Mouse (Mus musculus) kidney, adult 9 months (tissue): ENCODE measurements around the gene Tmprss12.

Experiments
- DNase-seq: peaks from one replicate; pipeline ENCODE4 v3.0.0; 2022

The Tmprss12 gene

GRCm38 (mm10) chr15:100274790-100275559 lies 5.7 kb upstream of the Tmprss12 start:
- peak; percentile 74 for DNase-seq

DNA sequence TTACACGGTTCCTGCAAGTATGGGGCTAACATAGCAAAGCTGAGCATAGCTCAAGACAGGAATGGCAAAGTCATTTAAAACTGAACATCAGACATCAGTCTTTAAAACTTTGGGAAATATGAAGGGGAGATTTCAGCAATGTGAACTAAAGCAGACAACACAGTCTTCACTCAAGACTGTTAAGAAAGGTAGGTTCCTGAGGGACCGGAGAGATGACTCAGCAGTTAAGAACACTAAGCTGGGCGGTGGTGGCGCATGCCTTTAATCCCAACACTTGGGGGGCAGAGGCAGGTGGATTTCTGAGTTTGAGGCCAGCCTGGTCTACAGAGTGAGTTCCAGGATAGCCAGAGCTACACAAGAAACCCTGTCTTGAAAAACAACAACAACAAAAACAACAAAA lies 4.2 kb upstream of the Tmprss12 start:
- DNase-seq: no peak

GRCm38 (mm10) chr15:100277586-100277985 lies 3.1 kb upstream of the Tmprss12 start:
- DNase-seq: no peak

DNA sequence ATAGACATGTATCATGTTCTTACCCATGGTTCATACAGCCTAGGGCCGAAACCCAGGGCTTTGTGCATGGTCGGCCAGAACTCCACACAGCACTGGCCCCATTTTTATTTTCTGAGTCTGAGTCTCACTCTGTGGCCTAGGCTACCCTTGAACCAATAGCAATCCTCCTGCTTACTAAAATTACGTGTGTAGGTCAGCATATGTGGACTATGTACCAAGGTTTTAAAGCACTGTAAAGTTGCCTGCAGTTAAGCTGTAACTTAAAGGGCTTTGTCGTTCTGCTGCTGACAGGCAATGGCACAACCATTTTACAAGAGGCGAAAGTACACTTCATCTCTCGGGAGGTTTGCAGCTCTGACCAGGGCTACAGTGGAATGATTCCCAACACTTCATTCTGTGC lies 8.3 kb downstream of the Tmprss12 start:
- DNase-seq: no peak

DNA sequence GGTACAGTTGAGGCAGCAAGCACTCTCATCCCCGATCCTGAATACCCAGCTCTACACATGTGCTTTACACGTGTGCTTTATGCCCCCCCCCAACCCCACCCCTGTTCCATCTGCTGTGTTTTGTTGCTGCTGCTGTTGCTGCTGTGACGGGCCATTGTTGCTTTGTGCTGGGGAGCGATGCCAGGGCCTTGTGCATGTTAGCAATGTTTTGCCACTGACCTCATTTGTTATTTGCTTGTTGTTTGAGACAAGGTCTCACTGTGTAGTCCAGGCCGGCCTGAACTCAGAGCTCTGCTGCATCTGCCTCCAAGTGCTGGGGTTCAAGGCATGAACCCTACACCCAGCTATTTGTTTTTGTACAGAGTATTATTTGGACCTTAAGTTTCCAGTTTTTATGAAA lies 10.2 kb downstream of the Tmprss12 start:
- no peak for DNase-seq

- DNase-seq: no peak
Measured at GRCm38 (mm10) chr15:100292326-100292725, 11.7 kb downstream of the Tmprss12 start.

- DNase-seq: no peak
Measured at GRCm38 (mm10) chr15:100297856-100298255, 17.2 kb downstream of the Tmprss12 start.

GRCm38 (mm10) chr15:100300499-100300898 lies 19.9 kb downstream of the Tmprss12 start:
- DNase-seq: no peak

- peak; percentile 73 for DNase-seq
Measured at GRCm38 (mm10) chr15:100301556-100301955, 20.9 kb downstream of the Tmprss12 start.

DNA sequence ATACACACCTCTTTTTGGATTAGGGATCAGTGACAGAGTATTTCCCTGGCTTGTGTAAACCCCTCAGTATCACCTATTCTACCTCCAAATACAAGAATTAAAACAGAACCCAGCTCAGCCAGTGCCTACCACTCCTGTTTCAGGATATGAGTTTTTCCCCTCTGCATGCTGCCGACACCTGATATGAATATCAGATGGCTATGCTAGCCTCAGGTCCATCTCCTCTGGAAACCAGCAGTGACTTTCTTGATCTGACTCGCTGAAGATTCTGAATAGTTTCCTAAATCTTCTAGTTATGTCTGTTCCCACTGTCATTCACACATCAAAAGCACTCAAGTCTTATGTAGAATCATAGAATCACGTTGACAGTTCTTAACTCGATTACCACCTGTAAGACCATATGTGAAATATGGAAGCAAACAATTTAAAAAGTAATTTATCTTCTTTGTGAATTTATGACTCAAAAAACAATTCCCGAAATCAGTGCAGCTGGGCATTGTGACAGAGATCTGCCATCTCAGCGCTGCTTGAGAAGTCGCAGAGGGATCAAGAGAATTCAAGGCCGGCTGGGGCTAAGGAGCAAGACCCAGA lies 22.9 kb downstream of the Tmprss12 start:
- DNase-seq: no peak

- peak; percentile 88 for DNase-seq
Measured at GRCm38 (mm10) chr15:100304019-100304991, 23.7 kb downstream of the Tmprss12 start, which contains the start of gene Mettl7a1. Gene Mettl7a1 (plus strand): TSS chr15:100304140.

DNA sequence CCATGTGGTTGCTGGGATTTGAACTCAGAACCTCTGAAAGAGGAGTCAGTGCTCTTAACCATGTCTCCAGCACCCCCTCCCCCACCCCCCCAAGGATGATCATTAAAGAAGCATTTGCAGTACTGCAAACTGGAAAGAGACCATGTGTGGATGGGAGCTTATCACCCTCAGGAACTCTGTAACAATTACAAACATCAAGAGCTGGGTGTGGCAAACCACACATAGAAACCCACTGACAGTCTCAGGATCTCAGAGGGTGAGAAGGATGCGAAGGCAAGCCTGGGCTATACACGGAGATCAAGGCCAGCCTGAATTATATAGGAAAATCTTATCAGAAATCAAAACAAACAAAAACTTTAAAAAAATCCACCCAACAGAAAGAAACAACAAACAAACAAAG lies 25.6 kb downstream of the Tmprss12 start:
- no peak for DNase-seq

GRCm38 (mm10) chr15:100307438-100308096 lies 26.9 kb downstream of the Tmprss12 start:
- peak; percentile 65 for DNase-seq

GRCm38 (mm10) chr15:100312346-100312745 lies 31.7 kb downstream of the Tmprss12 start:
- DNase-seq: no peak

GRCm38 (mm10) chr15:100314448-100315145 lies 34.0 kb downstream of the Tmprss12 start:
- no peak for DNase-seq

GRCm38 (mm10) chr15:100318014-100318671 lies 37.5 kb downstream of the Tmprss12 start:
- peak; percentile 41 for DNase-seq

GRCm38 (mm10) chr15:100319884-100320283 lies 39.2 kb downstream of the Tmprss12 start:
- DNase-seq: peak; percentile 50

GRCm38 (mm10) chr15:100320295-100320905 lies 39.8 kb downstream of the Tmprss12 start:
- DNase-seq: peak; percentile 45

DNA sequence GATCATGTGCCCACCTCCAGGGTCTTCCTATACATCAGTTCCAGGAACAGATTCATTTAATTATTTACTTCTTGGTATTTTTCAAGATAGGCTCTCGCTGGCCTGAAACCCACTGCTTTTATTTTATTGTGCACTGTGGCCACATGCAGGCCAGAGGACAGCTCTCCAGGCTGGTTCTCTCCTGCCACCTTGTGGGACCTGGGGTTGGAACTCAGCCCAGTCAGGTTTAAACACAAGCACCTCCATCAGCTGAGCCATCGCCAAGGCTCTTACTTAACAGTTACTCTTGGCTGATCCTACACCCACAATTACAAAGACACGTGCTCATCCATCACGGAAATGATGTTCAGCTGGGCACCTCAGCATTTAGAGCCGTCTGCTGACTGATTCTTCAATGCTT lies 40.5 kb downstream of the Tmprss12 start:
- DNase-seq: peak; percentile 92

- DNase-seq: no peak
Measured at GRCm38 (mm10) chr15:100324021-100324591, 43.5 kb downstream of the Tmprss12 start.

GRCm38 (mm10) chr15:100325235-100325634 lies 44.6 kb downstream of the Tmprss12 start:
- no peak for DNase-seq
